Mouse (Mus musculus) C2C12 (cell line): ENCODE measurements at regions not wholly inside any gene's neighbourhood (a gene's known extent, or its start where the extent isn't known, plus 50 kb on each side); places are given as distances from the start of the nearest gene placed in this dataset.

Source experiments
- H3K27me3 ChIP-seq: one replicate; pipeline ENCODE4 v1.6.1; 2011; ENCODE audit not compliant: control insufficient read depth, insufficient read depth, insufficient read length
- H3K36me3 ChIP-seq: one replicate; pipeline ENCODE4 v1.6.1; 2011; ENCODE audit not compliant: control insufficient read depth, insufficient read depth
- H3K4me3 ChIP-seq: one replicate; pipeline ENCODE4 v1.5.1; 2011; ENCODE audit warnings: mild to moderate bottlenecking, control low read depth; ENCODE audit not compliant: poor library complexity, insufficient read depth, severe bottlenecking
- H3K79me2 ChIP-seq: one replicate; pipeline ENCODE4 v1.6.1; 2011; ENCODE audit not compliant: control insufficient read depth, insufficient read depth
- H3K79me3 ChIP-seq: one replicate; pipeline ENCODE4 v1.6.1; 2011; ENCODE audit warnings: low read depth, control low read depth
- H3ac ChIP-seq: one replicate; pipeline ENCODE3; 2011; ENCODE audit warnings: low read depth; ENCODE audit not compliant: control insufficient read depth, insufficient read length
- CEBPB ChIP-seq: IDR thresholded peaks from one replicate; pipeline ENCODE4 v1.6.1; 2011; ENCODE audit warnings: low read depth, mild to moderate bottlenecking, control low read depth, moderate library complexity
- CTCF ChIP-seq: IDR thresholded peaks from one replicate; pipeline ENCODE4 v1.5.1; 2011; ENCODE audit not compliant: control insufficient read depth, insufficient read depth, insufficient read length
- FOSL1 ChIP-seq: IDR thresholded peaks from one replicate; pipeline ENCODE4 v1.8.0; 2011; ENCODE audit warnings: mild to moderate bottlenecking, low read length; ENCODE audit not compliant: poor library complexity, insufficient read depth, severe bottlenecking
- MAX ChIP-seq: IDR thresholded peaks from one replicate; pipeline ENCODE4 v1.6.1; 2011; ENCODE audit warnings: mild to moderate bottlenecking, control low read depth
- MYOD1 ChIP-seq: IDR thresholded peaks from one replicate; pipeline ENCODE4 v1.6.1; 2011; ENCODE audit warnings: low read depth; ENCODE audit not compliant: control insufficient read depth, insufficient read length
- MYOG ChIP-seq: IDR thresholded peaks from one replicate; pipeline ENCODE4 v1.6.1; 2011; ENCODE audit not compliant: control insufficient read depth, insufficient read length; ENCODE audit errors: extremely low read depth
- USF1 ChIP-seq: IDR thresholded peaks from one replicate; pipeline ENCODE4 v1.6.1; 2011; ENCODE audit warnings: low read depth, mild to moderate bottlenecking, control low read depth, moderate library complexity

- no peak for TF ChIP-seq MYOD1
- no peak for TF ChIP-seq CEBPB
- TF ChIP-seq CTCF = no peak
- TF ChIP-seq MYOG = no peak
- TF ChIP-seq MAX = no peak
- TF ChIP-seq USF1 = no peak
- TF ChIP-seq FOSL1 = no peak
- Histone ChIP-seq H3K36me3 (no peaks in the 10 kb centered on the region), H3K79me3 (no peaks in the 10 kb centered on the region), H3K27me3 (no peaks in the 10 kb centered on the region), H3ac (no peak overlapping the region), H3K4me3 (no peak overlapping the region), H3K79me2 (no peaks in the 10 kb centered on the region)
Observed at GRCm38 (mm10) chr12:113402823-113403222, 86.5 kb upstream of the Adam6b start.

DNA sequence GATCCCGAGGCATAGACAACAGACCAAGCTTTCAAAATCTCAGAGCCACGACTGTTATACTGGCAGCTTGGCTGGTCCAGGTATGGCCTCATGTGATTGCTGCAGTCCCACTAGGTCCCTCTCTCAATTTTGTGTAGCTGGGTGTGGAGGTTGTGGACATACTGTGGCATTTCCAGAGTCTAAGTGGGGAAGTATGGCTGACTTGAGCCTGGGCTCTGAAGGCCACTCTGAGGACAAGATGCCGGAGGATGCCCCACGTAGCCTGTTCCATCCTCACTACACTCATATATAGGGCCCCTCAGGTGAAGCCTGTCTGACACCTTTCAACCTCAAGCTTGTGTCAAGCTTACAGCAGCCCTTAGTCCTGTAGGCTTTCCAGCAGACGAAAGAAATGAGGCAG lies 78.2 kb upstream of the Adam6b start:
- Histone ChIP-seq H3K79me3 (no peaks in the 10 kb centered on the region), H3ac (no peak overlapping the region), H3K4me3 (no peak overlapping the region), H3K79me2 (no peaks in the 10 kb centered on the region), H3K27me3 (no peaks in the 10 kb centered on the region), H3K36me3 (no peaks in the 10 kb centered on the region)
- TF ChIP-seq MAX (no peak), MYOG (no peak), FOSL1 (no peak), CTCF (no peak), MYOD1 (no peak), USF1 (no peak), CEBPB (no peak)

- Histone ChIP-seq H3K27me3 (no peaks in the 10 kb centered on the region), H3K36me3 (no peaks in the 10 kb centered on the region), H3K79me2 (no peaks in the 10 kb centered on the region), H3ac (no peak overlapping the region), H3K4me3 (no peak overlapping the region), H3K79me3 (no peaks in the 10 kb centered on the region)
- no peak for TF ChIP-seq USF1
- TF ChIP-seq MYOD1 = no peak
- TF ChIP-seq CEBPB = no peak
- TF ChIP-seq CTCF = no peak
Observed at GRCm38 (mm10) chr12:113413996-113414395, 75.3 kb upstream of the Adam6b start.

DNA sequence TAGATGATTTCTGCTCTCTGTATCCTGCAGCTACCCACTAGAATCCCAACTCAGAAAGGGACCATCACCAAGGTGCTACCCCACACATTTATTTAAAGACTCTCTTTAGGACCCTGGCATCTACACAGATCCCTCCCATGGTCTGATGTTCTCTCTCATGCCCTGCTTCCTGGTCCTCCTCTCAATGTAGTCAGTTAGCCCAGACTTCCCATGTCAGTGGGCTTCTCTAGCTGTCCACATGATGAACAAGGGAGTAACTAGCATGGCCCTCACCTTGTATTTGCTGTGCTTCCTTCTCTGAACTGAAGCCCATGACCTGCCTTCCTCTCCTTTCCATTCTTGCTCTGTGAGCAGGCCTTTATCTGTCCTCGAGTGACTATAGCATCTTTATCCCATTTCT lies 71.8 kb upstream of the Adam6b start:
- no peaks in the 10 kb centered on the region for H3K79me3 ChIP-seq
- H3K36me3 ChIP-seq = no peaks in the 10 kb centered on the region
- no peaks in the 10 kb centered on the region for H3K27me3 ChIP-seq
- H3ac ChIP-seq = no peak overlapping the region
- H3K79me2 ChIP-seq = no peaks in the 10 kb centered on the region
- no peak overlapping the region for H3K4me3 ChIP-seq
- TF ChIP-seq CEBPB (no peak), FOSL1 (no peak), MAX (no peak), CTCF (no peak), MYOD1 (no peak), MYOG (no peak), USF1 (no peak)

DNA sequence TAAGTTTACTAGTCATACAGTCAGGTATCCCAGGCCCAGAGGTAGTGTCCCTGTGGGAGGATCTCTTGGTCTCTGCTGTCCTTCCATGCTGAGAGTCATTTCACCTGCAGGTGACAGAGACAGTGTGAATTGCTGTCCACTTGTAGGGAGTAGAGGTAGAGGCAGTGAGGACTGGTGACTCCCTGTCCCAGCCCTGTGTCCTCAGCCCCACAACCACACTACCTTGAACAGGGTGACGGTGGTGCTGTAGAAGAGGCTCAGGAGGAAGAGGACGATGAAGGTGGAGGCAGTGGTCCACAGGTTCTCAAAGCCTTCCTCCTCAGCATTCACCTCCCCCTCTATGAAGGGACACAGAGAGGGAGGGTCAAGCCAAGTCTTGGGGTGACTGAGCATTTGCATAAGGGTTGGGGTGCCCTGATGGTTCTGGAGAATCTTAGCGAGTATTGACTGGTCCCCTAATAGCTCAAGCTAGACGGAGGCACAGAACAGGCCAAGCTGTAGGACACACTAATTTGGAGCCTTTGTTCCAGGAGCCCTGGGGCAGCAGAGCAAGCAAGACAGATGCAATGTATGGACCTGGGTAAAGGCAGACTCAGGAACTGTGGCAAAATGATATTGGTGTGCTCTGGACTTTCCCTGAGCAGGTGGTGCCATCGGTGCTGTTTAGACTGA lies 70.4 kb upstream of the Adam6b start:
- Histone ChIP-seq H3K27me3 (no peaks in the 10 kb centered on the region), H3K36me3 (no peaks in the 10 kb centered on the region), H3K79me3 (no peaks in the 10 kb centered on the region), H3K4me3 (no peak overlapping the region), H3K79me2 (no peaks in the 10 kb centered on the region), H3ac (no peak overlapping the region)
- TF ChIP-seq FOSL1 = no peak
- TF ChIP-seq MYOG = no peak
- TF ChIP-seq CTCF = no peak
- no peak for TF ChIP-seq MYOD1
- TF ChIP-seq CEBPB = no peak
- no peak for TF ChIP-seq USF1
- TF ChIP-seq MAX = no peak

- Histone ChIP-seq H3K36me3 (no peaks in the 10 kb centered on the region), H3ac (no peak overlapping the region), H3K27me3 (no peaks in the 10 kb centered on the region), H3K79me3 (no peaks in the 10 kb centered on the region), H3K4me3 (no peak overlapping the region), H3K79me2 (no peaks in the 10 kb centered on the region)
- TF ChIP-seq CEBPB = no peak
- TF ChIP-seq MAX = no peak
- no peak for TF ChIP-seq MYOD1
- TF ChIP-seq FOSL1 = no peak
- TF ChIP-seq MYOG = no peak
- no peak for TF ChIP-seq USF1
- TF ChIP-seq CTCF = no peak
Observed at GRCm38 (mm10) chr12:113420721-113421305, 68.5 kb upstream of the Adam6b start.
